Mouse (Mus musculus) spleen, postnatal 14 days (tissue): Measurements from ENCODE around the gene Clasrp.

Source experiments
- DNase-seq, 2 experiments: peaks; one replicate each; pipeline ENCODE4 v3.0.0; 2021 to 2022; ENCODE audit warnings: low spot score in 2 of 2

The Clasrp gene

DNA sequence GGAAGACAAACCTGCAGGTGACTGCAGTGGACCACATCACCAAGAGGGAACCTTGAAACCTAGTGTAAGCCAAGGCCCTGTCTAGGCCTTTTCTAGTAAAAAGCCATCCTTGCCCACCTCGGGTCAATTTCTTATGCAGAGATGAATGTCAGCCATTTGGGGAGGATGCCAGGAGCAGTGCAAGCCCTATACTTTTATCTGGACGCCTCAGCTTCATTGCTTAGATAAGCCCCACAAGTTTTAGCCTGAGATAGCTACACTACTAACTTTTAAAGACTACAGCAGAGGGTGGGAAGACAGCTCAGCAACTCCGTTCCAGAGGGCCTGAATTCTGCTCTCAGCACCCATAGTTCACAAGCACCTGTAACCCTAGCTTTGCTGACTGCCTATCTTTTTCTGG, 40.4 kb downstream of the Clasrp start:
- DNase-seq: peak in 1 of 2 experiments; percentile 37

DNA sequence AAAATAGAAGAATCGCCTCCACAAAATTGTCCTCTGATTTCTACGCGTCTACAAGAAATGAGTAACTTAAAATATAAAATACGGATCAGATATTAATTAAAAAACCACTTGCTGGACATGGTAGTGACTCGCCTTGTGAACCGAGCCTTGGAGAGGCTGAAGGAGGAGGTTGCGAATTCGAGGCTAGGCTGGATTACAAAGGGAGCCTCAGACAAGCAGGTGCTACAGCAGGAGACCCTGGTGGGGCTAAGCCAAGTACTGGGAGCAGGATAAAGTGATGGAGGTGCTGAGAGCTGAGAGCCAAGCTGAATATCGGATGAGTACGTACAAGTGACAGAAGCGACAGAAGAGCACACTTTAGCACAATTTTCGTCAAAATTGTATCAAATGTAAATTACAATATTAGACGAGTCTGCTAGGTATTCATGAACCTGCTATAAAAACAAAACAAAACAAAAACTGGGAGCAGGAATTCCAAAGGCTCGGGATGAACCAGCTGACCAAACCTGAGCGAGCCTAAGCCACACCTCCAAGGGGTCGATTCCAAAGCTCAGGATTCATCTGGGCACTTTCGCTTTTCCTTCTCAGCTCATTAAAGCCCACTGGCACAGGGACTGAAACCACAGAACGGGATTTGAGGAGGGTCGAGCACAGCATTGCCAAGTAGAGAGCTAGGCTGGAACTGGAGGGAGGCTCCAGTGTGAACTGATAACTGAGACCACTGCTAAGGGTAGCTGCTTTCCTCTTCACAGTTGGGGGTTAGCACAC, 41.5 kb downstream of the Clasrp start, which contains the start of gene Ppp1r37:
Gene Ppp1r37, minus strand, starts transcription at position 434 of the 768 bp plus-strand sequence.
- DNase-seq: no peak

DNA sequence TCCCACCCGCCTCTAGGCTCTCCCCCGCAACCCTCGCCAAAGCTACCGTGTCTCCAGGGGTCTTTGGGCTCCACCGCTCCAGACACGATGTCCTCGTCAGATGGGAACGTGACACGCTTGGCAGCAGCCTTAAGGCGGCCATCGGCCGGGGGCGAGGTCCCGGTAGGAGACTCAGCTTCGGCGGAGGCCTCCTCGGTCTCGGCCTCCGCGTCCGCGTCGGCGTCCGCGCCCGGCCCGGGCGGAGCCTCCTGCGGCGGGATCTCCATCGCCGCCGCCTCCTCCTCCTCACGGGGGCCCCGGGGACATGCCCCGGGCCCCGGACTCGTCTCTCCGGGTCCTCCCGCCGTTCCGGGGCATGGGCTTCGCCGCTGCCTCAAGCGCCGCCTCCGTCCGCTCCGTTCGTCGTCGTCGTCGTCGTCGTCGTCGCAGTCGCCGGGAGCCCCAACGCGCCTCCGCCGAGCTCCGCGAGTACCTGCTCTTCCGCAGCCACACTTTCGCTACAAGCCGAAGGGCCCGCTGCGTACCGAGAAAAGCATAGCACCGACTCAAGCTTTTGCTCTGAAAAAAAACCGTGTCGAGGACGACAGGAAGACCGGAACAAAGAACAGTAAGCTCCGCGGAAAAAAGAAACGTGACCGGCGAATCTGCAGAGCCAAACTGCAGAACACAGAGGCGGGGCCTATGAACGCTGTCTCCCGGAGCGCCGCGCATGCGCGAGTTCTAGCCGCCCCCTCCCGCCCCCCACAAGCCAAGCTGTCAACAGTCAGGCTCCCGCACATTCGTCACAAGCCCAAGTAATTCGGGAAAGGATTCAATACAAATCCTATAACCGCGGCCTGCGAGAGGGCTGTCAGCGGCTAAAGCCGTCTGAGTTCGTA, 42.3 kb downstream of the Clasrp start:
- DNase-seq: peak; percentile 85 to 91

- no peak for DNase-seq
Observed at GRCm38 (mm10) chr7:19561431-19561764, 42.9 kb downstream of the Clasrp start.

DNA sequence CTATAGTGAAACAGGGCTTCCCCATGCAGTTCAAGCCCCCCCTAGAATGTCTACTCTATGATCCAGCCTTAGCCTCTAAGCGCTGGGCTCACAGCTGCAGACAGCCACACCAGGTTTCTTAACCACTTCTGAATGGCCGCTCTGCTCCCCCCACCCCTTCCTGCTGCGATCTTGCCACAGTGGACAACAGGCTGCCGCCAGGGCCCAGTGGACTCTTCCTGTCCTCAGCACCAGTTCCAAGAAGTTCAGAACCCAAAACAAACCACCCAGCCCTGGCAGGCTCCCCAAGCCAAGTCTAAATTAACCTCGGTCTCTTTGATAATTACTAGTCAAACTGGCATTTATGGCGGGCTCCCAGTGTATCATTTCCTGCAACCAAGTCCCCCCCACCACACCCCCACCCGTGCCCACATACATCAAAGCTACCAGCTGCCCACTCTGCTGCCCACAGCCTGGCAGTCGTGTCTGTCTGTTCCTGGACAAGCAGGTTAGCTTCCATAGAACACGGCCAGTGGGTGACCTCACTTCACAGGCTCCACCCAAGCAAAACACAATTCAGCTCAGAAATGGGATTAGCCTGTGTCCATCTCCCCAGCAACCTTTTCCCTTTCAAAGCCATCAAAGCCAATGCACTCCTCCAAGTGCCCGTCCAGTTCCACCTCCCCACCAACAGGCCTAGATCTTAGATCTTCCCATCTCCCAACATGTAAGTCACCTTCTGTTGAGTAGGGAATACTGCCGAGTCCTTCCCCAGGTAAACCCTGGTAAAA, 43.6 kb downstream of the Clasrp start:
- DNase-seq: no peak

GRCm38 (mm10) chr7:19558965-19559364, 45.3 kb downstream of the Clasrp start:
- DNase-seq: peak in 1 of 2 experiments; percentile 28

DNA sequence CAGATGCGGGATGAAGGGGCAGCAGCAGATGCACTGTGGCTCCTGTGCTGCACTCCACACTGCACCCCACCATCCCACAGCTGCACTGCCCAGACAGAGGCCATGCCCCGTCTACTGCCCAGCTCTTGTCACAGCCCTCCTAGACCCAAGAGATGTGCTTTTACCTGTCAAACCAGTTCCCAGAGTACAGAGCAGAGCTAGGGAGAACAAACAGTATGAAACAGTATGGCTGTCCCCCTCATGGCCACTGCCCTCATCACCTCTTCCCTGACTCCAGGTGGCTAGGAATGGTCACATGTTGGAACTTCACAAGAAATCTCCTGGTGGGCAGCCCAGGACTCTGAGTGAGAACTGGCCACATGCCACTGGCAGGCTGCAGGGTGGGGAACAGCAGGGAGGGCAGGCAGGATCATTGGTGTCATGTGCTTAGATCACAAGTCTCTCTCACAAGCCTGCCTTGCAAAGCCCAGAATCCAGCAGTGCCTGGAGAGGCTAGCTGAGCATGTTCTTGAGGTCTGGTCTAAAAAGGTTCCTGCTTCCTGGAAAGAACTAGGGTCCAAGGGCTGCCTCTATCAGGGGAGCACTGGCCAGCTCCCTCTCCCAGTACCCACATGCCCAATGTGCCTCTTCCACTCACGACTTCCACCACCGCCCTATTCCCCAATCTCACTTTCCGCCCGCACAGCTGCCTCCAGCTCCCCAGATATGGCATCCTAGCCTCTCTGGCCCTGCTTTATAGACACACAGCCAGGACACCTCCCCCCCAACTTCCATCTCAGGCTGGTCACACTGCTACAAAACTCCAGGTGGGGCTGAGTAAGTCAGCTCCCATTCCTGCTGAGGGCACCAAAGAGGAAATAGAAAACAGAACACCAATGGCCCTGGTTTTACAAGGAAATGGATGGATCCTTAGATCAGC, 46.0 kb downstream of the Clasrp start:
- no peak for DNase-seq

GRCm38 (mm10) chr7:19557086-19557485, 47.2 kb downstream of the Clasrp start:
- no peak for DNase-seq

- no peak for DNase-seq
Observed at GRCm38 (mm10) chr7:19554168-19554567, 50.1 kb downstream of the Clasrp start.

GRCm38 (mm10) chr7:19552443-19552842, 51.8 kb downstream of the Clasrp start:
- DNase-seq: no peak

GRCm38 (mm10) chr7:19551634-19552033, 52.7 kb downstream of the Clasrp start:
- DNase-seq: no peak

DNA sequence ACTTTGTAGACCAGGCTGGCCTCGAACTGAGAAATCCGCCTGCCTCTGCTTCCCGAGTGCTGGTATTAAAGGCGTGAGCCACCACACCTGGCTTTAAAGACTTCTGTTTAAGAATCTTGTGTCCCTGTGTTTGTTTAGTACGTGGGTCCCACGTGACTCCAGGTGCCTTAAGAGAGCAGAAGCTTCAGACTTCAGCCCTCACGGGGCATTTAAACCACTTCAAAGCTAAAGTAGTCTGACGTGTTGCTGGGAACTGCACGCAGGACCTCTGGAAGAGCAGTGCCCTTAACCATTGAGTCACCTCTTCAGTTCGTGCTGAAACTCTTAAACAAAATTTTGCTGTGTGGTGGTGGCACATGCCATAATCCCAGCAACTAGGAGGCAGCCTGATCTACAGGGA, 54.9 kb downstream of the Clasrp start:
- DNase-seq: no peak

DNA sequence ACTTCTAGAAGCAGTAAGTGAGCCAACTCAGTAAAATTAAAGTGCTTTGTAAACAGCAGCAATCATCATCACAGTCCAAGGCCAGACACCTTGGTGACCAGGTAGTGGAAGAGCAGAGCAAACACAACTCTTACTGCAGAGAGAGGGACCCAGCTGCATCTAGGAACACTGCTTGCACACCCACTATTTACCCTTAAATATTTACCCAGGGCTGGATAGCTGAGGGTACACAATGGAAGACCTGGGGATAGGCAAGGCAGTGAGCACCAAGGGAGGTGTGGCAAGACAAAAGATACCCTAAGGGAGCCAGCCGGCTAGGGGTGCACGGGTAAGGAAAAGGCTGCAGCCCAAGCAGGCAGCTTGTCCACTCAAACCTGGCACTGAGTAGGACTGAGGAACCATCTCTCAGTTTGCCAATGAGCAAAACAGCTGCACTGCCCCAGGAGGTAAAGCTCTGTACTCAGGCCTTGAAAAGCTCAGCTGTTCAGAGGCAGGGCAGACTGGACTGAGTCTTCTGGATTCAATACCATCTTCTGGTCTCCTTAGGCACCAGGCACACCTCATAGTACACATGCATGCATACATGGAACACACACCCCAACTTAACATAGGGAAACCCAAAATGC, 56.8 kb downstream of the Clasrp start:
- no peak for DNase-seq

DNA sequence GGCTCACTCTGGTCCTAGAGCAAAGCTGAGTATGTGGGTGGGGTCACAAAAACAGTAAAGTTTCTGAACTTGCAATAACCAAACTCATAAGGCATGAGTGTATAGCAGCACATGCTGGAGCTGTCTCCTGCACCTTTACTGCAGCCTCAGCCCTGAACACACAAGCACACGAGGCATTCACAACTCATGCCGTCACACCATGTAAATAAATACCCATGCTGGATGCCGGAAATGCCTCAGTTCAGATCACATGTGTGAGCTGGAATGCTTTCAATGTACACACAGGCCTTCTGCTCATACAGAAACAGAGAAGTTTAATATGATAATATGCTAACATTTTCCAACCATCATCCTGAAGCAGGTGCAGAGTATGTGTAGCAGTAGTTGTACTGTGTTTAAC, 58.3 kb downstream of the Clasrp start:
- no peak for DNase-seq

GRCm38 (mm10) chr7:19543584-19543983, 60.7 kb downstream of the Clasrp start:
- DNase-seq: peak in 1 of 2 experiments; percentile 37

- DNase-seq: no peak
Observed at GRCm38 (mm10) chr7:19542155-19542691, 62.1 kb downstream of the Clasrp start.

GRCm38 (mm10) chr7:19541681-19542154, 62.6 kb downstream of the Clasrp start:
- DNase-seq: no peak

- no peak for DNase-seq
Observed at GRCm38 (mm10) chr7:19540771-19541566, 63.3 kb downstream of the Clasrp start.

GRCm38 (mm10) chr7:19534676-19535075, 69.6 kb downstream of the Clasrp start:
- DNase-seq: no peak
